Mouse (Mus musculus) ZHBTc4 (cell line): ENCODE measurements around the gene Gm26938.

Experiments
- DNase-seq: peaks from one replicate; pipeline ENCODE4 v3.0.0-alpha.2; 2011; ENCODE audit warnings: low read depth, low spot score

Gm26938 gene

GRCm38 (mm10) chr5:139815964-139816363, 10.2 kb downstream of the Gm26938 start:
- no peak for DNase-seq

- no peak for DNase-seq
Measured at GRCm38 (mm10) chr5:139813963-139814381, 12.2 kb downstream of the Gm26938 start.

- DNase-seq = no peak
Measured at GRCm38 (mm10) chr5:139813126-139813490, 13.1 kb downstream of the Gm26938 start.

GRCm38 (mm10) chr5:139812398-139813125, 13.6 kb downstream of the Gm26938 start:
- DNase-seq = no peak

GRCm38 (mm10) chr5:139811677-139812397, 14.4 kb downstream of the Gm26938 start:
- no peak for DNase-seq

GRCm38 (mm10) chr5:139809397-139809796, 16.8 kb downstream of the Gm26938 start:
- peak; percentile 86 for DNase-seq

- no peak for DNase-seq
Measured at GRCm38 (mm10) chr5:139805924-139806323, 20.3 kb downstream of the Gm26938 start.

- no peak for DNase-seq
Measured at GRCm38 (mm10) chr5:139804573-139805111, 21.6 kb downstream of the Gm26938 start.

- DNase-seq = no peak
Measured at GRCm38 (mm10) chr5:139804107-139804551, 22.1 kb downstream of the Gm26938 start.

- peak; percentile 80 for DNase-seq
Measured at GRCm38 (mm10) chr5:139803601-139804102, 22.6 kb downstream of the Gm26938 start.

- DNase-seq = no peak
Measured at GRCm38 (mm10) chr5:139803165-139803564, 23.0 kb downstream of the Gm26938 start.

GRCm38 (mm10) chr5:139801880-139802279, 24.3 kb downstream of the Gm26938 start:
- DNase-seq = no peak

- no peak for DNase-seq
Measured at GRCm38 (mm10) chr5:139801231-139801630, 25.0 kb downstream of the Gm26938 start.

- DNase-seq = no peak
Measured at GRCm38 (mm10) chr5:139799801-139800590, 26.2 kb downstream of the Gm26938 start.

- no peak for DNase-seq
Measured at GRCm38 (mm10) chr5:139799041-139799440, 27.2 kb downstream of the Gm26938 start.

- no peak for DNase-seq
Measured at GRCm38 (mm10) chr5:139798168-139798900, 27.9 kb downstream of the Gm26938 start.

- DNase-seq = peak; percentile 73
Measured at GRCm38 (mm10) chr5:139797473-139798167, 28.6 kb downstream of the Gm26938 start.

GRCm38 (mm10) chr5:139796900-139797299, 29.3 kb downstream of the Gm26938 start:
- peak; percentile 46 for DNase-seq

GRCm38 (mm10) chr5:139796001-139796620, 30.1 kb downstream of the Gm26938 start:
- no peak for DNase-seq

- no peak for DNase-seq
Measured at GRCm38 (mm10) chr5:139794938-139795337, 31.3 kb downstream of the Gm26938 start.
